Mouse (Mus musculus): ENCODE results near the gene Urod.

The Urod gene

DNA sequence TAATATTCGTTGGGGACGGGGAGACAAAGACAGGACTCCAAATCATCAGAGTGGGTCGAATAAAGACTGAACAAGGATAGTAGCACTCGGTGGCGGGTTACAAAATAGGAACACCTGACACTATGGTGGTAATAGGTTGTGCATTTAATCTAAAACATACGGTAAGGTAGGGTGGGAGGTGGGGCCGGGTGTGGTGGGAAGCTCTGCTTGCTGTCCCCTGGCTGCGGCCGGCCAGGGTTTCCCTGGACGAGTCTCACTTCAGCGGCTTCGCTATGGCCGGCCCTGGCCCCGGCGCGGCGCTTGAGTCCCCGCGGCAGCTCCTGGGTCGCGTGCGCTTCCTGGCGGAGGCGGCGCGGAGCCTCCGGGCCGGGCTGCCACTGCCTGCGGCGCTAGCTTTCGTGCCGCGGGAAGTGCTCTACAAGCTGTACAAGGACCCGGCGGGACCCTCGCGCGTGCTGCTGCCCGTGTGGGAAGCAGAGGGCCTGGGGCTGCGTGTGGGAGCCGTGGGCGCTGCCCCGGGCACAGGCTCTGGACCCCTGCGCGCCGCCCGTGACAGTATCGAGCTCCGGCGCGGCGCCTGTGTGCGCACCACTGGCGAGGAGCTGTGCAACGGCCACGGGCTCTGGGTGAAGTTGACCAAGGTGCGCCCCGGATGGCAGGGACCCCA, 1.1 kb upstream of the Urod start, which contains the start of gene Hectd3:
TSS of gene Hectd3 (plus strand) at position 187 of the 667 bp plus-strand sequence.
- DNase-seq (ENCODE audit: low spot score in 2 of 2), result peak in 1 of 2 experiments; percentile 52

DNA sequence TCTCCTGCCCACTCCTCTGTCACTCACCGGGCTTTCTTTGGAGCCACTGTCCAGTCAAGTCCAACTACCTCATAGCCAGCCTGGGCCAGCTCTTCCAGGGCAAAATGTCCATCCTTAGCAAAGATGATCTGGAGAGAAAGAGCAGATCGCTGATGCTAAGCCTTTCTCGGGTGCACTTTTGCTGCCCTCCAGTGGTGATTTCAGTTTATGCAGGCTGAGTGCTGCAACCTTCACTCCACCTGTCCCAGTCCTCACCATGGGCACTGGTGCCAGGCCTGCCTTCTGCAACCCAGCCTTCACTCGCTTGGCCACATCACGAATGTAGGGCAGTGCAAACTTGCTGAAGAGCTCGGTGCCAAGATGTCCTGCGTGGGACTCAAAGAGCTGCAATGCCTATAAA, 2.8 kb downstream of the Urod start:
- DNase-seq (ENCODE audit: low spot score in 2 of 2), result peak; percentile 42 to 75

DNA sequence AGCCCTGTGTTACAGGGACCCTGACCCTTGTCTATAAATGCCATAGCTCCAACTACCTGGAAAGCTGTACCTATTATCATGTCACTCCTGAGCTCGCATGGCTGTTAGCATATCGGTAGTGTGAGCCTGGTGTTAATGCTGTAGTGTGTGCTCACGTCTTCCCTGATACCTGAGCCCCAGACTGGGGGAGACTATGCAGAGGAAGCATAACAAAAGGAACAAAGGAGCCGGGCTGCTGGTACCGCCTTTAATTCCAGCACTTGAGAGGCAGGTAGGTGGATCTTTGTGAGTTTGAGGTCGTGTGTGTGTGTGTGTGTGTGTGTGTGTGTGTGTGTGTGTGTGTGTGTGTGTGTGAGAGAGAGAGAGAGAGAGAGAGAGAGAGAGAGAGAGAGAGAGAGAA, 4.5 kb downstream of the Urod start:
- DNase-seq (ENCODE audit: low spot score in 2 of 2), result no peak

DNA sequence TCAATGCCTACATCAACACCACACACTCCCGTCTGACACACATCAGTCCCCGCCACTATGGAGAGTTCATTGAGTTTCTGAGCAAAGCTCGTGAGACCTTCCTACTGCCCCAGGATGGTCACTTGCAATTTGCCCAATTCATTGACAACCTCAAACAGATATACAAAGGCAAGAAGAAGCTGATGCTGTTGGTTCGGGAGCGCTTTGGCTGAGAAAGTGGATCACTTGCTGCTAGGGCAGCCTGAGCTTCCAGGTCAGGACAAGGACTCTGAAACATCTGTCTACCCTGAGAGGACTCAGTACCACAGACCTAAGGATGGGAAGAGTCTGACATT, 7.1 kb downstream of the Urod start:
- DNase-seq (ENCODE audit: low spot score in 2 of 2), result no peak

DNA sequence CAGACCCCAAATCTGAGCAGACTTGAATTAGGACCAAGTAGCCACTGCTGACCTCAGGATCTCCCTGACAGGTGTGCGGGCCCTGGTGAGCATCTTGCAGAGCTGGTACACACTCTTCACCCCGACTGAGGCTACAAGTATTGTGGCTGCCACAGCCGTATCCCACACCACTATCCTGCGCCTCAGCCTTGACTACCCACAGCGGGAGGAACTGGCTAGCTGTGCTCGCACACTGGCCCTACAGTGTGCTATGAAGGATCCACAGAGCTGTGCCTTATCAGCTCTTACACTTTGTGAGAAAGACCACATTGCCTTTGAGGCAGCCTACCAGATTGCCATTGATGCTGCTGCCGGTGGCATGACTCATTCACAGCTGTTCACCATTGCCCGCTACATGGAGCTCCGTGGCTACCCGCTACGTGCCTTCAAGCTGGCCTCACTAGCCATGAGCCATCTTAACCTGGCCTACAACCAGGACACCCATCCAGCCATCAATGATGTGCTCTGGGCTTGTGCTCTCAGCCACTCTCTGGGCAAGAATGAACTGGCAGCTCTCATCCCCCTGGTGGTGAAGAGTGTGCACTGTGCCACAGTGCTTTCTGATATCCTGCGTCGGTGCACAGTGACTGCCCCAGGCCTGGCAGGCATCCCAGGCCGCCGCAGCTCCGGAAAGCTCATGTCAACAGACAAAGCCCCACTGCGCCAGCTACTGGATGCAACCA, 7.7 kb downstream of the Urod start:
- DNase-seq (ENCODE audit: low spot score in 2 of 2), result peak; percentile 68 to 74

DNA sequence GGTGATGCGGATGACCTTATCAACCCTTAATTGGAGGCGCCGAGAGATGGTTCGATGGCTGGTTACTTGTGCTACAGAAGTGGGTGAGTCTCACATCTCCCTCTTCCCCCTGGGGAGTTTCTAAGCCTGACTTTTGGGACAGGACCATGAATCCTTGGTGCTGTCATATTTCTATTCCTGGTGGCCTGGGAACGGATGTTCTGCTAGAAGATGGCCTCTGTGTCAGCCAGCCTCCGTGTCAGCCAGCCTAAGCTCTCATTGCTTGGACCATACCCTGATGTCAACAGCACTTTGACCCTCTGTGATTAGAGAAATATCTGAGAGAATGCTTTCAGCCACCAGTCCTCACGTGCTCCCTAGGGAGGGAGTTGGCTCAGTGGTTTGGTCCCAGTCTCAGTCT, 8.5 kb downstream of the Urod start:
- DNase-seq (ENCODE audit: low spot score in 2 of 2), result no peak

DNA sequence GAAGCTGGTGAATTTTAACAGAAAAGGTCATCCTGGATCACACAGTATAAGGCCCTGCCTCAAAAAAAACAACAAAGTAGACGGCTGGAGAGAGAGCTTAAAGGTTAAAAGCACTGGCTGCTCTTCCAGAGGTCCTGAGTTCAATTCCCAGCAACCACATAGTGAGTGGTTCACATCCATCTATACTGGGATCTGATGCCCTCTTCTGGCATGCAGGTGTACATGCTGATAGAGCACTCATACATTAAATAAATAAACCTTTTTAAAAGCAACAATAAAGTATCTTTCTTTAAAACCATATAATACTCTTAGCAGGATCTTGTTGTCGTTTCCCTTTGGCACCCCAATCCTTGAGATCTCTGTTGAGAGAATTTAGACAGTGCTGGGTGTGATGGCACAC, 17.7 kb downstream of the Urod start:
- DNase-seq (ENCODE audit: low spot score in 2 of 2), result no peak

DNA sequence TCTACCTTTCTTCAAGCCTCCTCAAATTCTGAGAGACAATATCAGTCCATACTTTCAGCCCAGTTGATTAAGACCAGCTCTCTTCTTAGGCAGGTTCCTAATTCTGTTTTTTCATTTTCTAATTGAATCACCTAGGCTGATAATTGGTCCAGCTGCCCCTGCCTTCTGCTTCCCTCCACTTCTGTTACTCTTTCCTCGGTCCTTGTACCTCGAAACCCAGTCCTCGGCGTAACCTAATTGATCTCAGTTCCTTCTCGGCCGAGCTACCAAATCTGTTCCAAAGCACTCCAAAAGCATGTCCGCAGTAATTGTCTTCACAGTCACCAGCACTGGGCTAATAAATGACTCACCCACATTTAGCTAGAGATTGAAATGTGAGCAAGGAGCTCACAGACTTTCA, 39.3 kb downstream of the Urod start:
- DNase-seq (ENCODE audit: low spot score in 2 of 2), result no peak

DNA sequence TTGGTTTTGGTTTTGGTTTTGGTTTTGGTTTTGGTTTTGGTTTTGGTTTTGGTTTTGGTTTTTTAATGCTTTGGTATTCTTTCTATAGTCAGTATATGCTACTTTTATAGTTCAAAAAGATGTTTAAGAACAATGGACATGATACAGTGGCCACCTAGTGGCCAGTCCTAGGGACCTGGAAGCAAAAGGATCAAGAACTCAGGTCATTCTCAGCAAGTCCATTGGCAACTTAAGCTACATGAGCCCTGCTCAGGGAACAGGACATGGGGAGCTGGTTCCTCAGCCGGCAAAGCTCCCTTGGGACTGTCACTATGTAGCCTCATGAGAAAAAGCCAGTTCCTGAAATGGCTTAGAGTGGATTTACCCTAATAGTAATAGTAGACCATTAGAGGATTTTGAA, 42.6 kb downstream of the Urod start:
- DNase-seq (ENCODE audit: low spot score in 2 of 2), result no peak

DNA sequence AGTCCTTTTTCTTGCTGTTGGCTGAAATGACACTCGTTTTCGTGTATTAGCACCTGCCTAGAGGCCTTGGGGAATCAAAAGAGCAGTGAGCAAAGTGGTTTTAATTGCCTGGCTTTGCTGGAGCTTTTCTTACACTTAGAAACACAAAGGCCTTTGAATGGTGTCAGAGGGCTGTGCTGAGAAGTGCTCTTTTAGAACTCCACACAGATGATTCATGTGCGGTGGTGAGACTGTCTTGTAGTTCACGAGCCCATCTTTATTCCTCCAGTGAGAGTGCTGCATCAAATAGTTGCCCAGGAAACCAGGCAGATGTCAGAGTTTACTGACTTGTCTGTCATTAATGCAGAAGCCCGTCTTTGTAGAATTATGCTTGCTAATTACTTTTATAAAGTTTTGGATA, 50.2 kb downstream of the Urod start:
- DNase-seq (ENCODE audit: low spot score in 2 of 2), result no peak

DNA sequence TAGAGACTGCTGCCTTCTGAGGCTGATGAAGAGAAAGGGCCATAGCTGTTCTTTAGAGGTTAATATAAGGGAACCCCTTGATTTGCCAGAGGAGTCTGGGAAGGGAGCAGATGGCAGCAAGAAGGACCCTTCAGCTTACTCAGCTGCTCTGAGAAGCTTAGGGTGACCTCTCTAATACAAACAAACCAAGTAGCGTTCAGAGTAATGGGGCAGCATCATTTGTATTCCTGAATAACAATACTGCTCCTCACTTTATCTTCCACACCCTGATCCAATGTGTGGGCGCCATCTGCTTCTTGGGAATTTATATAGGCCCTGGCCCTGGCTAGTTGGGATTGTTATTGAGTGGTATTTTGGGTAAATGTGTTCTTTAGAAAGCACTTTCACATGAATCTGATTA, 51.5 kb downstream of the Urod start:
- DNase-seq (ENCODE audit: low spot score in 2 of 2), result no peak

Data from frontal cortex, postnatal 10 days (tissue).